In the genomic region with DNA sequence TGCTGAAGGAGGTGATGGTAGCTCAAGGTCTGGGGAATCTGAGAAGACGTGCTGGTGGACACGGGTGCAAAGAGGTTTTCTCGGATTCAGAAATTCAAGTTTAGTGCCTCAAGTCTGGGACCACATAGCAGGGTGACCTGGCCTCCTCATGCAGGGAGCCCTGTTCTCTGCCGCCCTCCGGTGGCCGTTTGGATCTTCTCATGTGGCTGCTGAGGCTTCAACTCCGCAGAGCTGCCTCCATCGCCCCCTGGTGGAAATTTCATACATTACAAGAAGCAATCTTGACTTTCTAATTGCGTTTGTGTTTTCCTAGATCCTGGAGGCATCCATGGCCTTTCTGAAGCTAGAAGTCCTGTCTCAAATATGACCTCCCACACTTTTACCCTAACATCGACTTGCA, we compare ENCODE assay signal across 8 mouse cellular contexts. TPM values are rescaled to one million over a fixed set of nuclear protein-coding genes. Genes with fewer than 3 reads are reported as not detected.
DNase-seq lines count a peak whose midpoint lies in the region; ATAC-seq and TF ChIP-seq lines count a peak whose summit lies in the region.

No protein-coding gene starts in this region.

- peak; percentile 45 for ATAC-seq in inflammation-experienced regulatory T-cells, adult 6 months

- peak; percentile 92 to 97 for DNase-seq in adrenal gland, adult (ENCODE audit: inconsistent age in 2 of 2, low spot score in 1 of 2)
- peak; percentile 88 to 89 for DNase-seq in gastrocnemius, adult 8-10 months (ENCODE audit: low spot score in 2 of 2)
- DNase-seq in left cerebral cortex, adult 8-10 months (ENCODE audit: low spot score in 2 of 2): peak; percentile 83 to 84
- peak; percentile 94 for DNase-seq in mesoderm, embryonic 11.5 days (ENCODE audit: low read depth, low spot score)
- peak; percentile 84 for DNase-seq in right cerebral cortex, postnatal 25 days
- DNase-seq in urinary bladder, postnatal 4 days (ENCODE audit: low spot score in 2 of 2): peak; percentile 81 to 92

- no peak overlapping the region for H3K4me3 ChIP-seq in cortical plate, adult 2 months (ENCODE audit: insufficient read depth, low read length)

- H3K27ac ChIP-seq in cortical plate, adult 2 months (ENCODE audit: insufficient read depth, low read length): 0 out of 2 replicates have a peak overlapping the region, but pooled peaks have one; percentile 39

- TF ChIP-seq CTCF in cortical plate, adult 2 months (IDR thresholded peaks at IDR 0.05; ENCODE audit: extremely low read depth, insufficient read depth, low read length): peak; percentile 98

- no peak for TF ChIP-seq POLR2A in cortical plate, adult 2 months (IDR thresholded peaks at IDR 0.05; ENCODE audit: extremely low read depth, insufficient read depth, low read length)

- H3K4me1 ChIP-seq in cortical plate, adult 2 months (ENCODE audit: control insufficient read depth, insufficient read depth, low read length): peaks cover 3% of the 10 kb centered on the region; the same call in 1 of the 2 replicates

RNA-seq across cellular contexts. Expression of gene Calcoco1, which starts 20.6 kb away (rescaled TPM):
- 62.5 and 67.0 TPM in 2 replicates for polyA plus RNA-seq in cortical plate, adult 2 months (2012; rRNA removed)
- total RNA-seq in gastrocnemius, adult 8-10 months (2022): 10 to 100 TPM; 65.5 to 80.9 (median 72.9) TPM
- 10 to 100 TPM; 22.0 to 43.9 (median 37.8) TPM for polyA plus RNA-seq in inflammation-experienced regulatory T-cells, adult 6 months (2017; shearing (Covaris generic))
- total RNA-seq in left cerebral cortex, adult 8-10 months (2022): 10 to 100 TPM; 74.9 to 85.2 (median 82.2) TPM
